Mouse (Mus musculus) E14TG2a.4 (cell line): ENCODE measurements around the gene Prtn3.
"Not testable (repeated sequence)": the region's sequence is repeated elsewhere in the genome, so short reads cannot be mapped to it uniquely, and the experiment has no call there.

ENCODE experiments used
- H3K27me3 ChIP-seq: 2 replicates; pipeline ENCODE4 v1.6.1; 2014; ENCODE audit warnings: low read length, control low read depth; ENCODE audit not compliant: insufficient read depth
- H3K36me3 ChIP-seq: 2 replicates; pipeline ENCODE4 v1.6.1; 2014; ENCODE audit warnings: low read length, control low read depth; ENCODE audit not compliant: insufficient read depth
- H3K4me1 ChIP-seq: replicated peaks from 2 replicates; pipeline ENCODE4 v1.6.1; 2014; ENCODE audit warnings: low read depth, low read length, control low read depth
- H3K4me3 ChIP-seq: replicated peaks from 2 replicates; pipeline ENCODE4 v1.5.1; 2014; ENCODE audit warnings: mild to moderate bottlenecking, low read length
- H3K9me3 ChIP-seq: 2 replicates; pipeline ENCODE4 v1.6.1; 2014; ENCODE audit warnings: low read length, control low read depth
- CTCF ChIP-seq: conservative IDR thresholded peaks from 2 replicates; pipeline ENCODE4 v1.5.1; 2014; ENCODE audit warnings: low read length
- NANOG ChIP-seq: IDR thresholded peaks from 2 replicates; pipeline ENCODE4 v1.6.1; 2014; ENCODE audit warnings: borderline replicate concordance, low read length, mixed read lengths
- POU5F1 ChIP-seq: IDR thresholded peaks from 2 replicates; pipeline ENCODE4 v1.6.1; 2014; ENCODE audit warnings: low read length, borderline replicate concordance

Prtn3 gene

GRCm38 (mm10) chr10:79890670-79891069 is 16.4 kb downstream of the Prtn3 start, which contains the start of gene Cfd:
TSS of gene Cfd (plus strand) at chr10:79890853.
- Histone ChIP-seq H3K4me3 (no peak within 1 kb of the TSS), H3K4me1 (peaks cover 36% of the 10 kb centered on the region), H3K9me3 (no peaks in the 10 kb centered on the region), H3K27me3 (peaks cover 20% of the 10 kb centered on the region), H3K36me3 (peaks cover 14% of the 10 kb centered on the region)
- TF ChIP-seq CTCF, result no peak
- no peak for TF ChIP-seq POU5F1
- no peak for TF ChIP-seq NANOG

- Histone ChIP-seq H3K36me3 (peaks cover 28% of the 10 kb centered on the region), H3K4me1 (peaks cover 48% of the 10 kb centered on the region), H3K27me3 (peaks cover 19% of the 10 kb centered on the region)
- H3K9me3 ChIP-seq, H3K4me3 ChIP-seq: not testable (repeated sequence)
- TF ChIP-seq CTCF, result peak; percentile 69
These were observed 18.3 kb downstream of the Prtn3 start for GRCm38 (mm10) chr10:79892451-79893118.

GRCm38 (mm10) chr10:79896306-79896705 is 22.0 kb downstream of the Prtn3 start:
- Histone ChIP-seq H3K27me3 (no peaks in the 10 kb centered on the region), H3K4me3 (no peak overlapping the region), H3K9me3 (no peaks in the 10 kb centered on the region), H3K4me1 (peaks cover 62% of the 10 kb centered on the region), H3K36me3 (peaks cover 45% of the 10 kb centered on the region)
- TF ChIP-seq POU5F1 (no peak), CTCF (no peak), NANOG (no peak)

- Histone ChIP-seq H3K9me3 (no peaks in the 10 kb centered on the region), H3K4me3 (no peak overlapping the region), H3K27me3 (no peaks in the 10 kb centered on the region), H3K4me1 (peaks cover 66% of the 10 kb centered on the region), H3K36me3 (peaks cover 50% of the 10 kb centered on the region)
- TF ChIP-seq CTCF (no peak), POU5F1 (no peak), NANOG (no peak)
These were observed 22.5 kb downstream of the Prtn3 start for GRCm38 (mm10) chr10:79896814-79897213.

- Histone ChIP-seq H3K4me1 (peaks cover 66% of the 10 kb centered on the region), H3K4me3 (no peak overlapping the region), H3K9me3 (no peaks in the 10 kb centered on the region), H3K36me3 (peaks cover 57% of the 10 kb centered on the region), H3K27me3 (no peaks in the 10 kb centered on the region)
- TF ChIP-seq NANOG, result no peak
- no peak for TF ChIP-seq CTCF
- no peak for TF ChIP-seq POU5F1
These were observed 23.3 kb downstream of the Prtn3 start for GRCm38 (mm10) chr10:79897316-79898245.

GRCm38 (mm10) chr10:79900951-79901410 is 26.7 kb downstream of the Prtn3 start:
- Histone ChIP-seq H3K27me3 (no peaks in the 10 kb centered on the region), H3K4me3 (no peak overlapping the region), H3K4me1 (peaks cover 59% of the 10 kb centered on the region), H3K36me3 (peaks cover 66% of the 10 kb centered on the region), H3K9me3 (no peaks in the 10 kb centered on the region)
- TF ChIP-seq NANOG, result no peak
- no peak for TF ChIP-seq POU5F1
- no peak for TF ChIP-seq CTCF

- no peak overlapping the region for H3K4me3 ChIP-seq
- H3K36me3 ChIP-seq, result peaks cover 60% of the 10 kb centered on the region
- H3K9me3 ChIP-seq, result no peaks in the 10 kb centered on the region
- H3K27me3 ChIP-seq, result no peaks in the 10 kb centered on the region
- TF ChIP-seq CTCF (no peak), POU5F1 (no peak), NANOG (no peak)
- peaks cover 44% of the 10 kb centered on the region for H3K4me1 ChIP-seq
These were observed 32.4 kb downstream of the Prtn3 start for GRCm38 (mm10) chr10:79906712-79907111.

- Histone ChIP-seq H3K4me3 (peak overlapping the region; percentile 94; the same call in 1 of the 2 replicates), H3K4me1 (peaks cover 46% of the 10 kb centered on the region), H3K9me3 (no peaks in the 10 kb centered on the region), H3K27me3 (no peaks in the 10 kb centered on the region), H3K36me3 (peaks cover 57% of the 10 kb centered on the region)
- TF ChIP-seq CTCF (no peak), POU5F1 (no peak), NANOG (no peak)
These were observed 33.1 kb downstream of the Prtn3 start for GRCm38 (mm10) chr10:79907415-79907814.
